Mouse (Mus musculus) urinary bladder, postnatal 0 days (tissue): ENCODE measurements around the gene Spaar. TPM values are rescaled to one million over a fixed set of nuclear protein-coding genes. Genes with fewer than 3 reads are reported as not detected.

Source experiments
- polyA plus RNA-seq: library from polyadenylated mRNA; unstranded; fragments of >200 nt; fragmentation: Nextera tagmentation; extraction: Ambion mirVana; gene quantifications from 2 replicates; pipeline ENCODE4 v1.2.1, GENCODE M21; 2015

Gene Spaar
- polyA plus RNA-seq, result 0.42 and 0.43 TPM in 2 replicates

DNA sequence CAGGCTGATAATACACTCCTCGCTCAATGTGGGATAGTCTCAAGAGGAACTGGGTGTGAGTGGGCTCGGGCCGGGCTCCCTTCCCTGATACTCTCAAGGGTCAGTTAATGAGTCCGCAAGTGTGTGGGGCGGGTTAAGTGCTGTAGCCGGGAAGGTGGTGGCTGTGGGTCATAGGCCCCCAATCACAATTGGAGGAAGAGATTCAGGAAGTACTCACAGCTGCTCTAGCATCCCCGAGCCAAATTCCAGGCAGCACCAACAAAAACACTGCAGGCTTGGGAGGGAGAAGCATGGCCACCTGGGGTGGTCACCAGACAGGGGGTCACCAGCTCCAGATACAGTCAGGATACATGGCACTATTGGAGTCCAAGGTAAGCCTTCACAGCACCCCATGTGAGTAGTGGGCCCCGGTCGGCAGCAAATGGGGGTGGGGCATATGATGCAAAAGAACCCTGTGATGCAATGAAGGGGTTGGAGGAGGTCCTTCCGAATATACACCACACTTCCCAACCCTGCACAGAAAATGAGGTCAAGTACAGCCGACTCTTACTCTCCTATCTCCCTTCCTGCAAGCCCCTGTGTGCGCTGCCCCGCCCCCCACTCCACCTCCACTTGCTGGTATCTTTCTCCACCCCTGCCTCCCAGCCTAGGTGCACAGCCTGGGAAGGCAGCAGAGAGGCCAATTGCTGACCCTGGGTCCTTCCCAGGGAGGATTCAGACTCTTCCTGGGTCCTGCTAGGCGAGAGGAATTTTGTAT, at the start of gene Spaar:
Spaar (plus strand) TSS at position 241 of the 757 bp plus-strand sequence.

DNA sequence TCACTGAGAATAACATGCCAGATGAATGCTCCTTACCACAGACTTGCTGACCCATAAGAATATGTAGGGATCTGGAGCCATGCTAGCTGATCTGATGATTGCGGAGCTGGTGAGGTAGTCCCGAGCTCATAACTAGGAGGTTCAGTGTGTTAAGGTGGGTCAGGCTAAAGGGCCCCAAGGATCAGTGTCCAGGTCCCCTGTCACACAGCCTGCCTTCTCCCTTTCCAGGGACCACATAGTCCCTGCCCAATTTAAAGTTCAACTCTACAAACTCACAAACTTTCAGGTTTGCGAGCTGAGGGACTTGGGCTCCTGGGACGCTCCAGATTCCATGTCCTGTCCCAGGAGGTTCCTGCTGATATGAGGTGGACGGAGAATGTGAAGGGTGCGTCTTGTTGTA, 29.1 kb upstream of the Spaar start, which contains the start of gene Olfr70:
Olfr70 (minus strand) TSS at position 101 of the 400 bp plus-strand sequence.

DNA sequence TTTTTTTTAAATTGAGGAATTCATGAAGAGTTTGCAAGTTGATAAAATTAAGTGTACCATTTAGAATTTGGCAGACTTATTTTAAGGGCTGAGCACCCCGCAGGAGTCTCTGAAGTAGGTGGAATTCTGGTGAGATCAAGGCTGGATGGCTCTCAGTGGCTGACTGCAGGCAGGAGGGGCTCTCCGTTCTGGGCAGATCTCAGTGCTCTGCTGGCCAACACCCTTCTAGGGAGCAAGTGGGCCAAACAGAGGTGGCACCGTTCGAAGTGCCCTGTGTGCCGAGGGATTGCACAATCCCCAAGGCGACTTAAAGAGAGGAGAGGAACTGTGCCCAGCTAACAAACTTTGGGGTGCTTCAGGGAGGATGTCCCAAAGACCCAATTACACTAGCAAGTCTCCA, 20.0 kb upstream of the Spaar start, which contains the start of gene Olfr71:
Olfr71 (minus strand) TSS at position 387 of the 400 bp plus-strand sequence.

DNA sequence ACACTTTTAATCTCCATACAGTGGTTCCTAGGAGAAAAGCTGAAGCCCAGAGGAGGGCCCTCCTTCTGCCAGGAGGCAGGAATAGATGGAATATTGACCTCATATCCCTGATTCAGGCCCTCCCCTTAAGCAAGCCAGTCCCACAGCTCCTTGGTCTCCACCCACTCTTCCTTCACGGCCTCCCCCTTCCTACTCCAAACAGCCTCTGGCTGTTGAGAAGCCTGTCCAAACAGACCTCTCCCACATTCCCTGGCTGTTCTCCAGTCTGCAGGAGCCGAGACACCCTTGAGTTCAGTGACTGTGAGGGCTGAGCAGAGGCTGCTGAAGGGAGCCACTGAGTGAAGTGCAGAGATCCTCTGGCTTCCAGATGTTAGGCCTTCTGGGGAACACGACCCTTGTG, 2.8 kb upstream of the Spaar start, which contains the start of gene Hrct1:
Hrct1 (plus strand) TSS at position 194 of the 400 bp plus-strand sequence.

DNA sequence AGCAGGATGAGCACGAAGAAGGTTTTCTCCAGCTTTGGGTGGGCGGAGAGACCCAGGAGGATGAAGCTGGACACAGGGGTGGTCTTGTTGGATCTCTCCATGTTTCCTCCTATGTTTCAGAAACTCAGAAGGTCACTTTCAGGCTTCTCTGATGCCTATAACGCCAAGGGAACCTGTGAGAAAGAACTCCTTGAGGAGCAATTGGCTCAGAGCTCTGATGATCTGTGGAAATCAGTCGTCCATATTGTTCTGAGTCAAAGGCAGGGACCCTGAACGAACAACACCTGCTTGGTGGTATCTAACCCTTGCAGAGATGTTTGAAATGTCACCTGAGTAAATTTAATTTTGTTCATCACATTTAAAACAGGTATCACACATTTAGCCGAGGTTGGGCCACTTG, 41.1 kb downstream of the Spaar start, which contains the start of gene Olfr159:
Olfr159 (minus strand) TSS at position 101 of the 400 bp plus-strand sequence.

Other genes starting within 250 kb of the Spaar start
- gene Sit1, start 246.3 kb upstream of the Spaar start, polyA plus RNA-seq, result not detected in 2 replicates
- 470 and 488 TPM in 2 replicates for gene Ccdc107, start 237.1 kb upstream of the Spaar start, polyA plus RNA-seq
- gene Arhgef39, start 230.3 kb upstream of the Spaar start, polyA plus RNA-seq, result 13.1 and 13.4 TPM in 2 replicates
- gene Car9, start 223.1 kb upstream of the Spaar start, polyA plus RNA-seq, result 3.2 TPM in 2 replicates
- 9,877 and 11,778 TPM in 2 replicates for gene Tpm2, start 206.3 kb upstream of the Spaar start, polyA plus RNA-seq
- gene Creb3, start 167.7 kb upstream of the Spaar start, polyA plus RNA-seq, result 87.8 and 96.0 TPM in 2 replicates
- 176 and 198 TPM in 2 replicates for gene Tln1, start 167.3 kb upstream of the Spaar start, polyA plus RNA-seq
- 12.0 TPM in 2 replicates for gene Rgp1, start 151.3 kb upstream of the Spaar start, polyA plus RNA-seq
- 6.8 and 7.0 TPM in 2 replicates for gene Gba2, start 151.2 kb upstream of the Spaar start, polyA plus RNA-seq
- not detected in 2 replicates for gene Msmp, start 145.5 kb upstream of the Spaar start, polyA plus RNA-seq
- 8.3 and 8.5 TPM in 2 replicates for gene Npr2, start 98.1 kb upstream of the Spaar start, polyA plus RNA-seq
- gene Spag8, start 76.4 kb upstream of the Spaar start, polyA plus RNA-seq, result 0.10 TPM in 1 of 2 replicates, not detected in the other
- gene Hint2, start 73.6 kb upstream of the Spaar start, polyA plus RNA-seq, result 114 and 122 TPM in 2 replicates
- gene Tmem8b, start 61.1 kb upstream of the Spaar start, polyA plus RNA-seq, result 3.0 and 3.4 TPM in 2 replicates
- 1.5 and 2.7 TPM in 2 replicates for gene Fam221b, start 60.9 kb upstream of the Spaar start, polyA plus RNA-seq
- gene Olfr70, start 29.2 kb upstream of the Spaar start, polyA plus RNA-seq, result not detected in 2 replicates
- gene Olfr71, start 19.8 kb upstream of the Spaar start, polyA plus RNA-seq, result not detected in 2 replicates
- 6.1 and 7.9 TPM in 2 replicates for gene Hrct1, start 2.8 kb upstream of the Spaar start, polyA plus RNA-seq
- not detected in 2 replicates for gene Olfr159, start 41.0 kb downstream of the Spaar start, polyA plus RNA-seq
- not detected in 2 replicates for gene Olfr156, start 93.9 kb downstream of the Spaar start, polyA plus RNA-seq
- gene Olfr157, start 110.2 kb downstream of the Spaar start, polyA plus RNA-seq, result not detected in 2 replicates
- not detected in 2 replicates for gene Olfr155, start 121.5 kb downstream of the Spaar start, polyA plus RNA-seq
- gene Reck, start 145.5 kb downstream of the Spaar start, polyA plus RNA-seq, result 11.2 and 15.7 TPM in 2 replicates
- 85.5 and 92.0 TPM in 2 replicates for gene Glipr2, start 227.4 kb downstream of the Spaar start, polyA plus RNA-seq